Mouse (Mus musculus) midbrain, embryonic 16.5 days (tissue): ENCODE measurements around the gene Lct. TPM values are rescaled to one million over a fixed set of nuclear protein-coding genes. Genes with fewer than 3 reads are reported as not detected.
"Not testable (repeated sequence)": the region's sequence is repeated elsewhere in the genome, so short reads cannot be mapped to it uniquely, and the experiment has no call there.

ENCODE experiments used
- ATAC-seq: fragments of 200-750 bp; cut with Nextera tagmentation; 2 replicates; pipeline ENCODE4 v1.8.0; 2017; ENCODE audit warnings: moderate TSS enrichment
- H3K27ac ChIP-seq: fragments of 300-500 bp; sonication (generic); 2 replicates; pipeline ENCODE4 v1.5.1; 2014; ENCODE audit warnings: mild to moderate bottlenecking, low read length, mixed read lengths
- H3K27me3 ChIP-seq: fragments of 300-500 bp; sonication (generic); 2 replicates; pipeline ENCODE4 v1.6.1; 2014; ENCODE audit warnings: low read depth, low read length, mixed read lengths; ENCODE audit not compliant: control insufficient read depth, insufficient read depth
- H3K36me3 ChIP-seq: fragments of 300-500 bp; sonication (generic); 2 replicates; pipeline ENCODE4 v1.6.1; 2014; ENCODE audit warnings: mild to moderate bottlenecking, low read length, moderate library complexity, mixed read lengths; ENCODE audit not compliant: control insufficient read depth, insufficient read depth
- H3K4me1 ChIP-seq: fragments of 300-500 bp; sonication (generic); 2 replicates; pipeline ENCODE4 v1.6.1; 2014; ENCODE audit warnings: mild to moderate bottlenecking, low read length, mixed read lengths; ENCODE audit not compliant: control insufficient read depth, insufficient read depth
- H3K4me2 ChIP-seq: fragments of 300-500 bp; sonication (generic); 2 replicates; pipeline ENCODE4 v1.6.1; 2014; ENCODE audit warnings: mild to moderate bottlenecking, low read length, mixed read lengths
- H3K4me3 ChIP-seq: fragments of 300-500 bp; sonication (generic); 2 replicates; pipeline ENCODE4 v1.5.1; 2014; ENCODE audit warnings: low read depth, mild to moderate bottlenecking, low read length, moderate library complexity, mixed read lengths
- H3K9ac ChIP-seq: fragments of 300-500 bp; sonication (generic); 2 replicates; pipeline ENCODE4 v1.6.1; 2014; ENCODE audit warnings: low read depth, low read length, mixed read lengths
- H3K9me3 ChIP-seq: fragments of 300-500 bp; sonication (generic); replicated peaks from 2 replicates; pipeline ENCODE4 v1.6.1; 2014; ENCODE audit warnings: mild to moderate bottlenecking, low read length, mixed read lengths; ENCODE audit not compliant: control insufficient read depth, poor library complexity, severe bottlenecking
- WGBS: fragments of 180-500 bp; shearing (Covaris S2); extraction: QIAGEN DNeasy Blood & Tissue Kit; methylation state at CpG from one replicate; pipeline ENCODE4 v1.1.7; 2014; 5-methylcytosine and 5-hydroxymethylcytosine counted together
- polyA plus RNA-seq: library from polyadenylated mRNA; unstranded; fragments of >200 nt; fragmentation: Nextera tagmentation; extraction: Ambion mirVana; gene quantifications from 2 replicates; pipeline ENCODE4 v1.2.1, GENCODE M21; 2015

Gene Lct
- polyA plus RNA-seq, 1 experiment from 2014 or later: 0.05 TPM

DNA sequence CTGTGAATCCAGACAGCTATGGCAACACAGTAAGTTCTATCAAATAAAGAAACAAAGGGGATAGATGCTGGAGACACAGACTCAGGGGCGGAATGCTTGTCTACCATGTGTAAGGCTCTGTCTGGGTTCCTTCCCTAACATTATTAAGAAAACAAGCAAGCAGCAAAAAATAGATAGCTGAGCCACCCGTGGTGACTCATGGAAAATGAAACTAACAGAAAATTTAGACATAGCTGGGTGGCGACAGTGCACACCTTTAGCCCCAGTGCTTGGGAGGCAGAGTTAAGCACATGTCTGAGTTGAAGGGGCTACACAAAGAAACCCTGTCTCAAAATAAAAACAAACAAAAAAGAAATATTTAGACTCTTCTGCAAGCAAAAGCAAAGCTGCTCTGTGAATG lies 29.3 kb upstream of the Lct start:
- 60% methylated on average over 3 of the region's 3 CpGs for WGBS
- ATAC-seq: no peak
- no peaks in the 10 kb centered on the region for H3K27me3 ChIP-seq
- peaks cover 8% of the 10 kb centered on the region for H3K4me1 ChIP-seq
- H3K4me3 ChIP-seq: no peak overlapping the region
- no peak overlapping the region for H3K27ac ChIP-seq
- no peak overlapping the region for H3K9ac ChIP-seq
- peaks cover 4% of the 10 kb centered on the region; the same call in 1 of the 2 replicates for H3K36me3 ChIP-seq
- H3K9me3 ChIP-seq: no peaks in the 10 kb centered on the region
- no peak overlapping the region for H3K4me2 ChIP-seq

DNA sequence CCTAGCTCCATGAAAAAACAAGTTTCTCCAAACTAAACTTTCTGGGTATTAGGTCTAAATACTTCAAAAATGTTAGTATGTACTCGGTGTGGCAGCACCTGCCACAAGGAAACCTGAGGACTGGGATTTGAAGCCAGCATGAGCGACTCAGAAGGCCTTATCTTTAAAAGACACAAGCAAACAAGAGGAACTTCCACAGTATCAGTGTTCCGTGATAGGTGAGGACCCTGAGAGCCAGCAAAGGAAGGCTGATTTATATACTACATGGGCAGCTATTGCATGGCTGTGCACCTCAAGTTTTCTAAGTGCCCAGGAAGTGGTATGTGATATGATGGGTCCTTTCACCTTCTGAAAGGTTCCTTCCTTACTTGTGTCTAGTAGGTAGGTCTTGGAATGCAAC lies 25.0 kb upstream of the Lct start:
- H3K4me1 ChIP-seq: no peaks in the 10 kb centered on the region
- H3K27ac ChIP-seq: no peak overlapping the region
- no peak for ATAC-seq
- 97% methylated on average over 3 of the region's 3 CpGs for WGBS
- H3K27me3 ChIP-seq: no peaks in the 10 kb centered on the region
- H3K9me3 ChIP-seq: no peaks in the 10 kb centered on the region
- no peak overlapping the region for H3K4me2 ChIP-seq
- H3K9ac ChIP-seq: no peak overlapping the region
- H3K36me3 ChIP-seq: 0 out of 2 replicates have a peak, but pooled peaks cover 3% of the 10 kb centered on the region
- H3K4me3 ChIP-seq: no peak overlapping the region

DNA sequence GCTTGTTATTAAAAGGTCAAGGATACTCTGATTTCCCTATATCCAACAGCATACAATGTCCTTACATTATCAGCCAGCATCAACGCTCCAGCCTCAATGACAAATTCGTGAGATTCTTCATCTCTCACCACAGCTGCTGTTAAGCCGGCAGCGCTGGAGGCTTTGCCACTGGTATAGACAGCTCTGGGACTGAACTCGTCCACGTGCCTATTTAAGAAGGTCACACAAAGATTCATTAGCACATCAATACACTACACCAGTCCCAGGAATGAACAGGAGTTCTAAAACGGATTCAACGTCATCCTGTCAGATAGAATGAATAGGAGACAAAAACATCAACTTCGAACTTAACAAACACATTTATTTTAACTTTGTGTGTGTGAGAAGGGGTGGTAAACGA lies 16.1 kb upstream of the Lct start:
- Histone ChIP-seq H3K27me3 (no peaks in the 10 kb centered on the region), H3K4me2 (no peak overlapping the region), H3K4me1 (no peaks in the 10 kb centered on the region), H3K36me3 (peaks cover 5% of the 10 kb centered on the region; the same call in 1 of the 2 replicates), H3K9me3 (no peaks in the 10 kb centered on the region), H3K4me3 (no peak overlapping the region), H3K9ac (no peak overlapping the region), H3K27ac (no peak overlapping the region)
- 19% methylated on average over 10 of the region's 10 CpGs for WGBS
- ATAC-seq: no peak

DNA sequence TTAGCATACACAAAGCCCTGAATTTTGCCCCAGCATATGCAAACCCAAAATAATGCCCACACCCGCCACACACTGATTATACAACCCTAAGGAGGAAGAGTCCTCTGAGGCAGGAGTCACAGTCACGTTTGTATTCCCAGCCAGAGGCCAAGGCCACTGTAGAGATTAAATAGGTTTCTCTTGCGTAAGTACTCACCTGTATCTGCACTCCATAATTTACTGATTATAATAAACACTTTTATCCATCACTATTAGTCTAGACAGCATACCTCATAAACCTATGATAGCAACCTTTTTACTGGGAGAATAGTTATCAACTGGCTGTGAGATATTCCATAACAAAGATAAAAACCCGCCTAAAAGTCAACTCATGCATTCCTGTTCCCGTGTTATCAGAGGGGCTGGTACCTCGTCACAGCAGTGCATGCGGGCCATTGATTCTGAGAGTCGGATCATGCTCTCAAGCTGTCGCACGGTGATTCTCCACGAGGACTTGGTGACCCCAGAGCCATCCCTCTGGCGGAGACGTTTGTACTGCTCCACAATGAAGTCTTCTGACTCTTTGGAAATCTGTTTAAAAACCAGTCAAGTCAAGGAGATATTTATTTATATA lies 9.7 kb upstream of the Lct start:
- Histone ChIP-seq H3K9me3 (no peaks in the 10 kb centered on the region), H3K4me1 (no peaks in the 10 kb centered on the region), H3K27me3 (no peaks in the 10 kb centered on the region), H3K4me3 (no peak overlapping the region), H3K36me3 (peaks cover 6% of the 10 kb centered on the region), H3K27ac (no peak overlapping the region), H3K4me2 (no peak overlapping the region), H3K9ac (no peak overlapping the region)
- no peak for ATAC-seq
- WGBS: 89% methylated on average over 13 of the region's 13 CpGs

DNA sequence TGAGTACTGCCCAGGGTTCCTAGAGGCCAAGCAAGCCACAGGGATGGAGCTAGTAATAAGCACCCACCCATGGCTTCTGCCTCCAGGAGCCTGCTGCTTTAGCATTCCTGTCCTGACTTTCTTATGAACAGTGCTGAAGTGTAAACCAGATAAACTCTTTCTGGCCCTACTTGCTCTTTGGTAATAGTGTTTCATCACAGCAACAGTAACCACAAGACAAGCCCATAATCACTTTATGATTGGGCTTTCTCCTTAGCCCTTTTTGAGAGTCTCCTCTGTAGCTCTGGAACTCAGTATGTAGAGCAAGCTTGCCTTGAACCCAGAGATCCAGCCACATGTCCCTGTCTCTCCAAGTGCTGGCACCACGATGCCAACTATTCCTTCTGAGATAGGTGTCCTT lies 2.2 kb upstream of the Lct start:
- Histone ChIP-seq H3K4me1 (no peaks in the 10 kb centered on the region), H3K36me3 (peaks cover 5% of the 10 kb centered on the region; the same call in 1 of the 2 replicates), H3K27ac (no peak overlapping the region), H3K9ac (no peak overlapping the region), H3K4me3 (no peak overlapping the region), H3K27me3 (no peaks in the 10 kb centered on the region), H3K9me3 (no peaks in the 10 kb centered on the region), H3K4me2 (no peak overlapping the region)
- ATAC-seq: no peak
- WGBS: 100% methylated on average over 1 of the region's 1 CpGs

DNA sequence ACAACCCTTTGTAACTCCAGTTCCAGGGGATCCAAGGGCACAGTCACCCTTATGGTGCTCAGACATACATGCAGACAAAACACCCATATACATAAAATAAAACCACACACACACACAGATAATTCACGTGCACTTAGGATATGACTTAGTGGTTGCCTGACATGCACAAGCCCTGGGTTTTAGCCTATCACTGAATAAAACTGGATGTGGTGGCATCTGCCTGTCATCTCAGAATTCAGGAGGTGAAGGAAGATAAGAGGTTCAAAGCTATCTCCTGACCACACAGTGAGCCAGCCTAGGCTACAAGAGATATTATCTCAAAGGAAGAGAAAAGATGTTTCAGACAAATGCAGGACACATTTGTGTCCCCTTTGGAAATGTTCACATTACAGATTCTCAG lies 953 bp downstream of the Lct start:
- H3K9me3 ChIP-seq: no peaks in the 10 kb centered on the region
- no peak for ATAC-seq
- H3K4me3 ChIP-seq: no peak overlapping the region
- H3K4me2 ChIP-seq: no peak overlapping the region
- no peak overlapping the region for H3K9ac ChIP-seq
- no peak overlapping the region for H3K27ac ChIP-seq
- H3K4me1 ChIP-seq: no peaks in the 10 kb centered on the region
- 0 out of 2 replicates have a peak, but pooled peaks cover 2% of the 10 kb centered on the region for H3K36me3 ChIP-seq
- WGBS: 94% methylated on average over 1 of the region's 1 CpGs
- no peaks in the 10 kb centered on the region for H3K27me3 ChIP-seq

DNA sequence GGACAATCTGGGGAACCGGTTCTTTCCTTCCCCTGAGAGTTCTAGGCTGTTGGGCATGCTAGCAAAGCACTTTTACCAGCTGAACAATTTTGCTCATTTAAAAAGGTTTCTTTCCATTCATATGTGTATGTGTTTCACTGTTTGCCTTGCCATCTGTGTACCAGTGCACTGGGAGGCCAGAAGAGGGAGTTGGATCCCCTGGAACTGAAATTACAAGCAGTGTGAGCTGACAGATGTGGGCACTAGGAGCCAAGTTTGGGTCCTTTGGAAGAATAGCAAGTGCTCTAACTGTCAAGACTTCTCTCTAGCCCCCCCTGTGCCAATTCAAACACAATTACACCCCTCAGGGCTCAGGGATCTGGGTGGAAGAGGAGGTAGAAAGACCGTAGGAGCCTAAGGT lies 3.3 kb downstream of the Lct start:
- no peak overlapping the region for H3K9ac ChIP-seq
- no peaks in the 10 kb centered on the region for H3K36me3 ChIP-seq
- no peak overlapping the region for H3K4me2 ChIP-seq
- H3K4me3 ChIP-seq: no peak overlapping the region
- H3K27me3 ChIP-seq: no peaks in the 10 kb centered on the region
- 87% methylated on average over 2 of the region's 2 CpGs for WGBS
- ATAC-seq: no peak
- no peaks in the 10 kb centered on the region for H3K9me3 ChIP-seq
- no peaks in the 10 kb centered on the region for H3K4me1 ChIP-seq
- no peak overlapping the region for H3K27ac ChIP-seq

DNA sequence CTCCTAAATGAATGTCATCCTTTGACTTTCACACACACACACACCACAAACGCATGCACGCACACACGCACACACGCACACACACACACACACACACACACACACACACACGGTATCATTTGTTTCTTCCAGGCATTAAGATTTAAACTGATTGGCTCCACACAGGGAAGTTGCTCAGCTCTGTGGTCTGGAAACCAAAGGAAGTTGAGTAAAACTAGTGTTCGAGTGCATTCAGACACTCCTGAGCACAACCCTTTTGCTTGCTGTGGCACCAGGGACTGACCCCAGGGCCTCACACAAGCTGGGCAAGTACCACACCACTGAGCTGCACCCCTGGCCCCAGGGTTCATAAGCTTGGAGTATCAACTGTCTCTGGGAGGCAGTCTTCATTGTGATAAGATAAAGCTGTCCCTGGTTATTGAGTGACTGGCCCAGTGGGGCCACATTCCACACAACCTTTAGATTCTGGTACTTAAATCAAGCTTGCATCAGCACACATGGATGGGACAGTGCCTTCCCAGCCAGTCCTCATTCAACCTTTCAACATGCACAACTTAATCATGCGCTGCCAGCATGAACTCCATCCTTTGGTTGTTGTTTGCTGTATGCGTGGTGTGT lies 5.0 kb downstream of the Lct start:
- no peak overlapping the region for H3K4me2 ChIP-seq
- H3K4me1 ChIP-seq: no peaks in the 10 kb centered on the region
- 95% methylated on average over 8 of the region's 8 CpGs for WGBS
- no peaks in the 10 kb centered on the region for H3K27me3 ChIP-seq
- H3K9ac ChIP-seq: no peak overlapping the region
- H3K27ac ChIP-seq: no peak overlapping the region
- no peak overlapping the region for H3K4me3 ChIP-seq
- no peak for ATAC-seq
- no peaks in the 10 kb centered on the region for H3K9me3 ChIP-seq
- H3K36me3 ChIP-seq: no peaks in the 10 kb centered on the region

DNA sequence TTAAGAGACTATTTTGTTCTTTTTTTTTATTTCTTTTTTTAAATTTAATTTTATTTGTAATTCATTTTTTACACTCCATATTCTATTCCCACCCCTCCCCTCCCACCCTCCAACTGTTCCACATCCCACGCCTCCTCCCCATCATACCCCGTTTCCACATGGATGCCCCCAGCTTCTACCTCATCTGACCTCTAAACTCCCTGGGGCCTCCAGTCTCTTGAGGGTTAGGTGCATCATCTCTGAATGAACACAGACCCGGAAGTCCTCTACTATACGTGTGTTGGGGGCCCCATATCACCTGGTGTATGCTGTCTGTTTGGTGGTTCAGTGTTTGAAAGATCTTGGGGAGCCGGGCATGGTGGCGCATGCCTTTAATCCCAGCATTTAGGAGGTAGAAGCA lies 8.9 kb downstream of the Lct start:
- H3K4me3 ChIP-seq, H3K9me3 ChIP-seq, H3K27ac ChIP-seq, ATAC-seq, H3K27me3 ChIP-seq, H3K36me3 ChIP-seq, H3K4me1 ChIP-seq, H3K9ac ChIP-seq, H3K4me2 ChIP-seq: not testable (repeated sequence)
- WGBS: 83% methylated on average over 6 of the region's 6 CpGs
